Mouse (Mus musculus): ENCODE data around the gene Tie1. TPM values are rescaled to one million over a fixed set of nuclear protein-coding genes. Genes with fewer than 3 reads are reported as not detected.

The Tie1 gene
- total and polyA plus RNA-seq, 3 experiments = not detected

DNA sequence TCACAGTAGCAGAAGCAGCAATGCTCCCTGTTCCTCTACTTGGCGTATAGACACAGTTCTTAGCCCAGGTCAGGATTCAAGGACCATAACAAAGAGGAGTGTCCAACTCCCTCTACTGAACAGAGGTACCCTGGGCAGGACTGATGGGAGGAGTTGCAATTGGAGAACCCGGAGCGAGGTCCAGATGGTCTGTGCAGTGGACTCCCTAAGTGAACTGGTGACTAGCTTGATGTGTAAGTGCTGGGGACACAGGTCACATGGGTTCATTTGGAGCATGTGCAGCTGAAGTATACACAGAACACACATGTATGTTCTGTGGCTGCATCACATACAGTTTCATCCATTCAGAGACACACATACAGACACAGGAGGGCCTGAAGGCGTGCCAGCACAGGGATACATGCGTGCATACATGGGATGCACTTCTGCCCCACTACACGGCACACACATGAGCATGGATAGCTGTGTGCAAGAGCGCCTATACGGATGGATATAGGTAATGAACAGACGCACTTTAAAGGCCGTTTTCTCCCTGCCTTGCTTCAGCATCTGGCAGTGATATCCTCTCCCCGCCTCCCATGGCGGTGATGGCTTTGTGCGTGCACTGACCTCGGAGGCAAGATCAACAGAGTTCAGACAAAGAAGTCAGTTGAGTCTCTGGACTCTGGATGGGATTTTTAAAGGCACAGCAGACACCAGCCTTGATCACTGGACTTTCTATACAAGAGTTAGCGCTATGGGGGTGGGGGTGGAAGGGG lies 12.9 kb downstream of the Tie1 start:
- DNase-seq (ENCODE audit: extremely low read depth) = no peak
- H3K9me3 ChIP-seq (replicated peaks; ENCODE audit: low read length) = peaks cover 9% of the 10 kb centered on the region
- no peak for TF ChIP-seq CHD1 (IDR thresholded peaks at IDR 0.05; ENCODE audit: low read depth, low read length)
- no peak for TF ChIP-seq MXI1 (IDR thresholded peaks at IDR 0.05; ENCODE audit: low read depth, low read length)
- TF ChIP-seq ZKSCAN1 (IDR thresholded peaks at IDR 0.05; ENCODE audit: borderline replicate concordance, low read depth, low read length) = no peak
- TF ChIP-seq RAD21 (IDR thresholded peaks at IDR 0.05; ENCODE audit: low read depth, low read length) = no peak
- no peak for TF ChIP-seq ELF1 (IDR thresholded peaks at IDR 0.05; ENCODE audit: low read depth, low read length)
- H3K27me3 ChIP-seq (replicated peaks) = peaks cover 93% of the 10 kb centered on the region
- no peaks in the 10 kb centered on the region for H3K79me2 ChIP-seq (replicated peaks; ENCODE audit: control insufficient read depth, extremely low read depth, insufficient read depth, poor library complexity, severe bottlenecking)
- H3K4me2 ChIP-seq (ENCODE audit: insufficient read depth, low read depth, poor library complexity, severe bottlenecking) = no peak overlapping the region
- no peak overlapping the region for H3K4me3 ChIP-seq (replicated peaks in 1 of 3; ENCODE audit: low read depth in 2 of 3, low read length in 2 of 3, poor library complexity in 1 of 3)
- H3K4me1 ChIP-seq (ENCODE audit: control insufficient read depth in 1 of 2, insufficient read depth in 2 of 2) = no peaks in the 10 kb centered on the region
- in situ Hi-C loops (cut with MboI; ENCODE audit: low pct_ligation_motif_present, low pct_unique_long_range_greater_than_20kb, low sequenced_read_pairs) = no loop called here
- no peak overlapping the region for H3K9ac ChIP-seq (ENCODE audit: insufficient read depth, low read depth)
- dilution Hi-C loops (cut with MboI; ENCODE audit: extremely low pct_ligation_motif_present, extremely low pct_unique_long_range_greater_than_20kb, low sequenced_read_pairs) = no loop called here
- H3K36me3 ChIP-seq (replicated peaks in 1 of 2; ENCODE audit: control insufficient read depth in 1 of 2, insufficient read depth in 1 of 2, low read length in 1 of 2) = no peaks in the 10 kb centered on the region
- no peak overlapping the region for H3K27ac ChIP-seq (ENCODE audit: insufficient read depth, low read depth)

DNA sequence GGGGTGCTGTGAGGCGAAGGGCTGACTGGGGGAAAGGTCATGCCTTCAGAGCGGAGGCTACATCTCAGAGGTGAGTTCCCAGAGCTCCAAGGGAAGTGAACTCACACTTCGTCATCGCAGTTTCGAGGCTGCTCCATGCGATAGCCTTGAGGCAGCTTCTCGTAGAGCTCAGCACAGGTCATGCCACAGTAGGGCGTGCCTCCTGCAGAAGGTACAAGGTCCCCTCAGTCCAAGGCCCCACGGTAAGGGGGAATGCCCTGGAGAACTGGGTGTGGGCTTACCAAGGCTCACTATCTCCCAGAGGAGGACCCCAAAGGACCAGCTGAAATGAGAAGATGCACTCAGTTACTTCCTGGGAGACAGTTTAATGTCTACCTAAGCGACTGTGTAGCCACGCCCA lies 17.2 kb downstream of the Tie1 start:
- DNase-seq (ENCODE audit: extremely low read depth) = no peak
- H3K4me2 ChIP-seq (ENCODE audit: insufficient read depth, low read depth, poor library complexity, severe bottlenecking) = no peak overlapping the region
- H3K79me2 ChIP-seq (replicated peaks; ENCODE audit: control insufficient read depth, extremely low read depth, insufficient read depth, poor library complexity, severe bottlenecking) = no peaks in the 10 kb centered on the region
- H3K27me3 ChIP-seq (replicated peaks) = peaks cover 88% of the 10 kb centered on the region
- dilution Hi-C loops (cut with MboI; ENCODE audit: extremely low pct_ligation_motif_present, extremely low pct_unique_long_range_greater_than_20kb, low sequenced_read_pairs) (no loop called here), in situ Hi-C loops (cut with MboI; ENCODE audit: low pct_ligation_motif_present, low pct_unique_long_range_greater_than_20kb, low sequenced_read_pairs) (no loop called here)
- no peak overlapping the region for H3K9ac ChIP-seq (ENCODE audit: insufficient read depth, low read depth)
- H3K36me3 ChIP-seq (replicated peaks in 1 of 2; ENCODE audit: control insufficient read depth in 1 of 2, insufficient read depth in 1 of 2, low read length in 1 of 2) = no peaks in the 10 kb centered on the region
- H3K4me1 ChIP-seq (ENCODE audit: control insufficient read depth in 1 of 2, insufficient read depth in 2 of 2) = no peaks in the 10 kb centered on the region
- TF ChIP-seq POLR2AphosphoS2 (IDR thresholded peaks at IDR 0.05; ENCODE audit: low read depth, low read length) (no peak), POLR2A (IDR thresholded peaks at IDR 0.05; ENCODE audit: low read depth, low read length) (no peak), SMC3 (IDR thresholded peaks at IDR 0.05; ENCODE audit: low read depth, low read length) (no peak), MAZ (IDR thresholded peaks at IDR 0.05; ENCODE audit: low read depth, low read length) (no peak)
- no peak overlapping the region for H3K4me3 ChIP-seq (replicated peaks in 1 of 3; ENCODE audit: low read depth in 2 of 3, low read length in 2 of 3, poor library complexity in 1 of 3)
- no peak overlapping the region for H3K27ac ChIP-seq (ENCODE audit: insufficient read depth, low read depth)
- peaks cover 9% of the 10 kb centered on the region for H3K9me3 ChIP-seq (replicated peaks; ENCODE audit: low read length)

- no peak for TF ChIP-seq MAX (IDR thresholded peaks at IDR 0.05; ENCODE audit: low read length)
- no peak for TF ChIP-seq ZC3H11A (IDR thresholded peaks at IDR 0.05; ENCODE audit: low read depth, low read length)
- Histone ChIP-seq H3K9me3 (replicated peaks; ENCODE audit: low read length) (peaks cover 9% of the 10 kb centered on the region), H3K4me3 (replicated peaks in 1 of 3; ENCODE audit: low read depth in 2 of 3, low read length in 2 of 3, poor library complexity in 1 of 3) (no peak overlapping the region), H3K9ac (ENCODE audit: insufficient read depth, low read depth) (no peak overlapping the region), H3K27me3 (replicated peaks) (peaks cover 87% of the 10 kb centered on the region), H3K4me2 (ENCODE audit: insufficient read depth, low read depth, poor library complexity, severe bottlenecking) (no peak overlapping the region), H3K27ac (ENCODE audit: insufficient read depth, low read depth) (no peak overlapping the region), H3K36me3 (replicated peaks in 1 of 2; ENCODE audit: control insufficient read depth in 1 of 2, insufficient read depth in 1 of 2, low read length in 1 of 2) (no peaks in the 10 kb centered on the region), H3K79me2 (replicated peaks; ENCODE audit: control insufficient read depth, extremely low read depth, insufficient read depth, poor library complexity, severe bottlenecking) (no peaks in the 10 kb centered on the region), H3K4me1 (ENCODE audit: control insufficient read depth in 1 of 2, insufficient read depth in 2 of 2) (no peaks in the 10 kb centered on the region)
- no peak for DNase-seq (ENCODE audit: extremely low read depth)
- dilution Hi-C loops (cut with MboI; ENCODE audit: extremely low pct_ligation_motif_present, extremely low pct_unique_long_range_greater_than_20kb, low sequenced_read_pairs) = no loop called here
- in situ Hi-C loops (cut with MboI; ENCODE audit: low pct_ligation_motif_present, low pct_unique_long_range_greater_than_20kb, low sequenced_read_pairs) = no loop called here
Measured at GRCm38 (mm10) chr4:118471281-118471680, 18.6 kb downstream of the Tie1 start.
